Mouse (Mus musculus) fat pad, adult 2 months (tissue): ENCODE measurements at regions not wholly inside any gene's neighbourhood (a gene's known extent, or its start where the extent isn't known, plus 50 kb on each side); places are given as distances from the start of the nearest gene placed in this dataset.

ENCODE experiments used
- DNase-seq: peaks from one replicate; pipeline ENCODE4 v3.0.0-alpha.2; 2011; ENCODE audit warnings: low read depth, low spot score; ENCODE audit errors: extremely low read depth

GRCm38 (mm10) chr16:85743022-85743421 is 59.9 kb downstream of the Adamts1 start:
- DNase-seq = no peak

GRCm38 (mm10) chr16:85738606-85739195 is 64.2 kb downstream of the Adamts1 start:
- no peak for DNase-seq

- no peak for DNase-seq
Observed at GRCm38 (mm10) chr16:85728026-85728425, 74.9 kb downstream of the Adamts1 start.

- DNase-seq = no peak
Observed at GRCm38 (mm10) chr16:85721968-85722367, 80.9 kb downstream of the Adamts1 start.

GRCm38 (mm10) chr16:85712291-85712690 is 90.6 kb downstream of the Adamts1 start:
- DNase-seq = no peak

GRCm38 (mm10) chr16:85704254-85705020 is 98.5 kb downstream of the Adamts1 start:
- DNase-seq = no peak

GRCm38 (mm10) chr16:85702889-85703480 is 99.9 kb downstream of the Adamts1 start:
- no peak for DNase-seq

- DNase-seq = no peak
Observed at GRCm38 (mm10) chr16:85699329-85699728, 103.6 kb downstream of the Adamts1 start.

- DNase-seq = no peak
Observed at GRCm38 (mm10) chr16:85682721-85683120, 120.2 kb downstream of the Adamts1 start.

GRCm38 (mm10) chr16:85680351-85680750 is 122.6 kb downstream of the Adamts1 start:
- peak; percentile 10 for DNase-seq

GRCm38 (mm10) chr16:85678781-85679180 is 124.1 kb downstream of the Adamts1 start:
- no peak for DNase-seq

GRCm38 (mm10) chr16:85678228-85678627 is 124.7 kb downstream of the Adamts1 start:
- no peak for DNase-seq

- no peak for DNase-seq
Observed at GRCm38 (mm10) chr16:85677027-85677426, 123.8 kb upstream of the Cyyr1 start.

GRCm38 (mm10) chr16:85668767-85669166 is 115.6 kb upstream of the Cyyr1 start:
- no peak for DNase-seq

GRCm38 (mm10) chr16:85667790-85668189 is 114.6 kb upstream of the Cyyr1 start:
- no peak for DNase-seq

GRCm38 (mm10) chr16:85649516-85649915 is 96.3 kb upstream of the Cyyr1 start:
- peak; percentile 96 for DNase-seq

- no peak for DNase-seq
Observed at GRCm38 (mm10) chr16:85640992-85641391, 87.8 kb upstream of the Cyyr1 start.

- DNase-seq = no peak
Observed at GRCm38 (mm10) chr16:85637079-85637478, 83.9 kb upstream of the Cyyr1 start.

- no peak for DNase-seq
Observed at GRCm38 (mm10) chr16:85629738-85630137, 76.5 kb upstream of the Cyyr1 start.

- no peak for DNase-seq
Observed at GRCm38 (mm10) chr16:85624505-85624904, 71.3 kb upstream of the Cyyr1 start.

GRCm38 (mm10) chr16:85604089-85604488 is 50.9 kb upstream of the Cyyr1 start:
- no peak for DNase-seq
